ENCODE assay signal across 19 mouse cellular contexts in genomic region chr7:81108226-81108625, GRCm38 (mm10). TPM values are rescaled to one million over a fixed set of nuclear protein-coding genes. Genes with fewer than 3 reads are reported as not detected.
A peak's percentile ranks its signal among the peaks of the same experiment; 100 is the strongest.
DNase-seq lines count a peak whose midpoint lies in the region; ATAC-seq lines count a peak whose summit lies in the region.
"Had no signal": no experiment of that assay in that cellular context is flagged by ENCODE, and none has a peak within 500 bp of the region (broad histone marks: within the 10 kb centered on the region; RNA-seq: fewer than 3 reads in every experiment).

No protein-coding gene starts in this region.

- H3K36me3 ChIP-seq in heart, embryonic 10.5 days = peaks cover 22% of the 10 kb centered on the region
- no peaks in the 10 kb centered on the region for H3K36me3 ChIP-seq in midbrain, embryonic 11.5 days (ENCODE audit: control insufficient read depth, insufficient read depth, low read length)
- no peaks in the 10 kb centered on the region for H3K36me3 ChIP-seq in midbrain, embryonic 10.5 days

- no peak overlapping the region for H3K9ac ChIP-seq in midbrain, embryonic 11.5 days (ENCODE audit: low read length)

- H3K27ac ChIP-seq in heart, embryonic 10.5 days = no peak overlapping the region
- H3K27ac ChIP-seq in midbrain, embryonic 11.5 days (ENCODE audit: low read depth, low read length) = no peak overlapping the region
- no peak overlapping the region for H3K27ac ChIP-seq in midbrain, embryonic 10.5 days (replicated peaks)

- no peaks in the 10 kb centered on the region for H3K27me3 ChIP-seq in heart, embryonic 10.5 days (ENCODE audit: insufficient read depth, poor library complexity, severe bottlenecking)
- no peaks in the 10 kb centered on the region for H3K27me3 ChIP-seq in midbrain, embryonic 11.5 days (ENCODE audit: control insufficient read depth, insufficient read depth, low read length)
- no peaks in the 10 kb centered on the region for H3K27me3 ChIP-seq in midbrain, embryonic 10.5 days (ENCODE audit: low read depth, poor library complexity, severe bottlenecking)
- H3K27me3 ChIP-seq: CH12.LX, Patski had no signal

- peak; percentile 89 for DNase-seq in heart, adult 11 months
- DNase-seq in heart, embryonic 10.5 days (ENCODE audit: low spot score) = no peak
- DNase-seq in midbrain, embryonic 11.5 days (ENCODE audit: low spot score, missing footprints) = peak; percentile 68
- DNase-seq in midbrain, embryonic 10.5 days (ENCODE audit: low spot score) = no peak
- DNase-seq: adrenal gland, adult 2 months; adrenal gland, adult 8-10 months; adrenal gland, postnatal 10 days; adrenal gland, postnatal 14 days; adrenal gland, postnatal 25 days; adrenal gland, postnatal 36 days; B cell, adult 2 months; cerebellum, adult 11 months; cerebellum, adult 11-12 months; cerebellum, adult 18-20 months had no signal

- H3K4me2 ChIP-seq in midbrain, embryonic 11.5 days = no peak overlapping the region

- WGBS in heart, embryonic 10.5 days = 86% methylated on average over 5 of the region's 5 CpGs
- 88% methylated on average over 5 of the region's 5 CpGs for WGBS in midbrain, embryonic 11.5 days
- 85% methylated on average over 5 of the region's 5 CpGs for WGBS in midbrain, embryonic 10.5 days

- ATAC-seq in midbrain, embryonic 11.5 days (ENCODE audit: low FRiP score) = no peak
- ATAC-seq: activated CD4-positive, CD25-positive, alpha-beta regulatory T cell, adult 4 months; CD4-positive, CD25-positive, alpha-beta regulatory T cell, adult 4 months; Patski had no signal

- no peaks in the 10 kb centered on the region for H3K9me3 ChIP-seq in heart, embryonic 10.5 days
- no peaks in the 10 kb centered on the region for H3K9me3 ChIP-seq in midbrain, embryonic 11.5 days (ENCODE audit: control insufficient read depth, low read length)
- H3K9me3 ChIP-seq in midbrain, embryonic 10.5 days (replicated peaks) = no peaks in the 10 kb centered on the region
- H3K9me3 ChIP-seq: G1E had no signal

- no peak overlapping the region for H3K4me3 ChIP-seq in heart, embryonic 10.5 days
- no peak overlapping the region for H3K4me3 ChIP-seq in midbrain, embryonic 11.5 days (ENCODE audit: low read depth, low read length)
- H3K4me3 ChIP-seq in midbrain, embryonic 10.5 days = no peak overlapping the region

- peaks cover 35% of the 10 kb centered on the region for H3K4me1 ChIP-seq in heart, embryonic 10.5 days
- no peaks in the 10 kb centered on the region for H3K4me1 ChIP-seq in midbrain, embryonic 11.5 days (ENCODE audit: control insufficient read depth, insufficient read depth, low read length)
- peaks cover 21% of the 10 kb centered on the region for H3K4me1 ChIP-seq in midbrain, embryonic 10.5 days

RNA-seq across cellular contexts. Expression of gene Slc28a1, which starts 6.4 kb away (rescaled TPM):
- 0.09 and 0.17 TPM in 2 replicates for polyA plus RNA-seq in heart, embryonic 10.5 days (2016; fragmentation: Nextera tagmentation; extraction: Ambion mirVana)
- polyA plus RNA-seq in midbrain, embryonic 11.5 days (2014; fragmentation: Nextera tagmentation; extraction: Ambion mirVana) = 0.06 and 0.07 TPM in 2 replicates
- polyA plus RNA-seq in midbrain, embryonic 10.5 days (2016; fragmentation: Nextera tagmentation; extraction: Ambion mirVana) = 0.05 TPM in 1 of 2 replicates, not detected in the other
- polyA plus RNA-seq: activated CD4-positive, CD25-positive, alpha-beta regulatory T cell, adult 4 months; adrenal gland, adult 2 months; CD4-positive, CD25-positive, alpha-beta regulatory T cell, adult 4 months; G1E; Patski had no signal

RNA-seq across cellular contexts. Expression of gene Alpk3, which starts 50.8 kb away (rescaled TPM):
- polyA plus RNA-seq in heart, embryonic 10.5 days (2016; fragmentation: Nextera tagmentation; extraction: Ambion mirVana) = 15.1 and 31.8 TPM in 2 replicates
- polyA plus RNA-seq in midbrain, embryonic 11.5 days (2014; fragmentation: Nextera tagmentation; extraction: Ambion mirVana) = 0.11 and 0.26 TPM in 2 replicates
- polyA plus RNA-seq in midbrain, embryonic 10.5 days (2016; fragmentation: Nextera tagmentation; extraction: Ambion mirVana) = 0.05 and 0.09 TPM in 2 replicates
- polyA plus RNA-seq: Patski had no signal

Comparison
In these comparisons a context has a peak if more than half of its experiments do, and no peak if none do; other contexts are left out.
1. DNase-seq: peak in heart, adult 11 months (single experiment) and midbrain, embryonic 11.5 days (single experiment); none in heart, embryonic 10.5 days (single experiment) and midbrain, embryonic 10.5 days (single experiment).
2. RNA of gene Alpk3, which starts 50.8 kb away (polyA plus RNA-seq): 15.1 to 31.8 TPM in heart, embryonic 10.5 days; 0.11 to 0.26 TPM in midbrain, embryonic 11.5 days and 0.05 to 0.09 TPM in midbrain, embryonic 10.5 days; every median in the first group is over 10 times any median in the second.